Mouse (Mus musculus): ENCODE data around the gene Lpar3.

- TF ChIP-seq GATA2 (IDR thresholded peaks at IDR 0.05; ENCODE audit: borderline replicate concordance, low read depth, low read length) = no peak
- TF ChIP-seq CTCF (IDR thresholded peaks at IDR 0.05; ENCODE audit: low read depth, low read length) = no peak
- TF ChIP-seq GATA1 (IDR thresholded peaks at IDR 0.05; ENCODE audit: borderline replicate concordance, low read length) = no peak
Observed at GRCm38 (mm10) chr3:146317366-146317765, 96.6 kb downstream of the Lpar3 start.
